Mouse (Mus musculus): ENCODE results near the gene Hipk1.

Gene Hipk1

GRCm38 (mm10) chr3:103751558-103751957 is 39.8 kb downstream of the Hipk1 start:
- H3K36me3 ChIP-seq (ENCODE audit: insufficient read depth, low read length), result peaks cover 90% of the 10 kb centered on the region
- H3K9me3 ChIP-seq (ENCODE audit: low read length), result no peaks in the 10 kb centered on the region
- peaks cover 12% of the 10 kb centered on the region for H3K4me1 ChIP-seq (replicated peaks; ENCODE audit: low read depth, low read length)
- no peak overlapping the region for H3K4me3 ChIP-seq (replicated peaks; ENCODE audit: low read length)
- no peak for TF ChIP-seq POU5F1 (IDR thresholded peaks at IDR 0.05; ENCODE audit: borderline replicate concordance, low read length)
- TF ChIP-seq CTCF (conservative IDR thresholded peaks at IDR 0.05; ENCODE audit: low read length), result no peak
- TF ChIP-seq NANOG (IDR thresholded peaks at IDR 0.05; ENCODE audit: borderline replicate concordance, low read length), result no peak
- H3K27me3 ChIP-seq (ENCODE audit: insufficient read depth, low read length), result no peaks in the 10 kb centered on the region

- no peaks in the 10 kb centered on the region for H3K27me3 ChIP-seq (ENCODE audit: insufficient read depth, low read length)
- peaks cover 89% of the 10 kb centered on the region for H3K36me3 ChIP-seq (ENCODE audit: insufficient read depth, low read length)
- no peaks in the 10 kb centered on the region for H3K9me3 ChIP-seq (ENCODE audit: low read length)
- H3K4me3 ChIP-seq (replicated peaks; ENCODE audit: low read length), result no peak overlapping the region
- H3K4me1 ChIP-seq (replicated peaks; ENCODE audit: low read depth, low read length), result peaks cover 15% of the 10 kb centered on the region
- TF ChIP-seq NANOG (IDR thresholded peaks at IDR 0.05; ENCODE audit: borderline replicate concordance, low read length), result no peak
- TF ChIP-seq POU5F1 (IDR thresholded peaks at IDR 0.05; ENCODE audit: borderline replicate concordance, low read length), result no peak
- TF ChIP-seq CTCF (conservative IDR thresholded peaks at IDR 0.05; ENCODE audit: low read length), result no peak
Measured at GRCm38 (mm10) chr3:103746711-103747110, 44.7 kb downstream of the Hipk1 start.

DNA sequence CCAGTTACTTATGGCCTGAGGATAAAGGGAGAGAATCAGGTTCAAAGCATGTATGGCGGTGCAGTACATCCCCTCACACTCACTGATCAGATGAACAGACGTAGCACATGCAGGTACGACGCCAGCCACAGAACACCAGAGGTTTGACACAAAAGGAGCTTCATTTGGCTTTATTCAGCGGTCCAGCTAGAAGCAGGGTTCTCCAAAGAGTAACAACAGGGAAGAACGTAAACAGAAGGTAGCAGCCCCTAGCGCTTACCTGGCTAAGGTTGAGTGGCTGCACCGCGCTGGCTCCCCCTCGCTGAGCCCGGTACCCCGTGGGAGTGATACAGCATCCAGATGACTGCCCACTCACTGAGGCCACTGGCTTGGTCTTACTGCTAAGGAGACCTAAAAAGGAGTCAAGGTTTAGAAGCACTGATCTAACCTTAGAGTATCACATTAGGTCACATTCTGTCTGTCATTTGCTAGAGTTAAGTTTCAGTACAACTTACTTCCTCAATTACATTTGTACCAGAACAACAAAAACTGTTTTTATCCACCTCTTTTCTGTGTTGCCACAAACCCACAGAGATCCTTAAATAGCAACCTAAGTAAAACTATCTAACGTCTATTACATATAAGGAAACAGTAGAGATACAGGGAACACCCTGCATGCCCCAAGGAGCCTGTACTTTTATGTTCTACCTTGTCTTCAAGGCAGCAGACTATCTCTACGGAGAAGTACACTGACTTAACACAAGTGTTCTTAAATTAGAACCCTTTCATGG is 46.2 kb downstream of the Hipk1 start:
- TF ChIP-seq CTCF (conservative IDR thresholded peaks at IDR 0.05; ENCODE audit: low read length) (no peak), NANOG (IDR thresholded peaks at IDR 0.05; ENCODE audit: borderline replicate concordance, low read length) (no peak), POU5F1 (IDR thresholded peaks at IDR 0.05; ENCODE audit: borderline replicate concordance, low read length) (no peak)
- H3K9me3 ChIP-seq (ENCODE audit: low read length), result no peaks in the 10 kb centered on the region
- H3K4me3 ChIP-seq (replicated peaks; ENCODE audit: low read length), result no peak overlapping the region
- peaks cover 19% of the 10 kb centered on the region for H3K4me1 ChIP-seq (replicated peaks; ENCODE audit: low read depth, low read length)
- no peaks in the 10 kb centered on the region for H3K27me3 ChIP-seq (ENCODE audit: insufficient read depth, low read length)
- H3K36me3 ChIP-seq (ENCODE audit: insufficient read depth, low read length), result peaks cover 84% of the 10 kb centered on the region

DNA sequence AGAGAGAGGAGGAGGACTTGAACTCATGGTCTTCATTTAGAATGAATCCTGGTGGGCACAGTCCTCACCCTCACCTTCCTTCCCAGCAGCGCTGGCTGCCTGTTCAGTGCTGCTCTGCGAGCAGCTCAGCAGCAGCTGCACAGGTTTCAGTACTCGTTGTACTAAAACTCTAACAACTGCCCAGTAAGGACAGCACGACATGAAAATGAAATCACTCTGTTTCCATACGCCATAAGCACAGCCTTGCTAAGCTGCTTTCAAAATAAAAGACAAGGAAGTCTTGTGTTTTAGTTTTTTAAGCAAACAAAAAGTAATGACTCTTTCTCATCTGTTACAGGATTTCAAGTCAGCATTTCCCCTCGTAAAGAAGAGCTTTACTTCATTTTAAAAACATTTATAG is 48.2 kb downstream of the Hipk1 start:
- no peak overlapping the region for H3K4me3 ChIP-seq (replicated peaks; ENCODE audit: low read length)
- peaks cover 22% of the 10 kb centered on the region for H3K4me1 ChIP-seq (replicated peaks; ENCODE audit: low read depth, low read length)
- no peak for TF ChIP-seq CTCF (conservative IDR thresholded peaks at IDR 0.05; ENCODE audit: low read length)
- TF ChIP-seq POU5F1 (IDR thresholded peaks at IDR 0.05; ENCODE audit: borderline replicate concordance, low read length), result no peak
- H3K9me3 ChIP-seq (ENCODE audit: low read length), result no peaks in the 10 kb centered on the region
- H3K36me3 ChIP-seq (ENCODE audit: insufficient read depth, low read length), result peaks cover 64% of the 10 kb centered on the region
- H3K27me3 ChIP-seq (ENCODE audit: insufficient read depth, low read length), result no peaks in the 10 kb centered on the region

GRCm38 (mm10) chr3:103740342-103740741 is 51.0 kb downstream of the Hipk1 start:
- H3K9me3 ChIP-seq (ENCODE audit: low read length), result no peaks in the 10 kb centered on the region
- TF ChIP-seq CTCF (conservative IDR thresholded peaks at IDR 0.05; ENCODE audit: low read length), result no peak
- no peak for TF ChIP-seq POU5F1 (IDR thresholded peaks at IDR 0.05; ENCODE audit: borderline replicate concordance, low read length)
- no peak for TF ChIP-seq NANOG (IDR thresholded peaks at IDR 0.05; ENCODE audit: borderline replicate concordance, low read length)
- peaks cover 35% of the 10 kb centered on the region for H3K36me3 ChIP-seq (ENCODE audit: insufficient read depth, low read length)

GRCm38 (mm10) chr3:103739329-103739728 is 52.0 kb downstream of the Hipk1 start, which contains the start of gene Gm10964:
TSS of gene Gm10964 (plus strand) at chr3:103739366.
- TF ChIP-seq NANOG (IDR thresholded peaks at IDR 0.05; ENCODE audit: borderline replicate concordance, low read length) (no peak), POU5F1 (IDR thresholded peaks at IDR 0.05; ENCODE audit: borderline replicate concordance, low read length) (no peak), CTCF (conservative IDR thresholded peaks at IDR 0.05; ENCODE audit: low read length) (no peak)
- peaks cover 25% of the 10 kb centered on the region for H3K36me3 ChIP-seq (ENCODE audit: insufficient read depth, low read length)
- H3K4me1 ChIP-seq (replicated peaks; ENCODE audit: low read depth, low read length), result peaks cover 52% of the 10 kb centered on the region
- H3K9me3 ChIP-seq (ENCODE audit: low read length), result no peaks in the 10 kb centered on the region
- peaks cover 13% of the 10 kb centered on the region for H3K27me3 ChIP-seq (ENCODE audit: insufficient read depth, low read length)
- 0 out of 2 replicates have a peak within 1 kb of the TSS, but pooled peaks have one; percentile 23 for H3K4me3 ChIP-seq (replicated peaks; ENCODE audit: low read length)

More at GRCm38 (mm10) chr3:103740342-103740741, 51.0 kb downstream of the Hipk1 start:
- H3K4me3 ChIP-seq (replicated peaks; ENCODE audit: low read length), result no peak overlapping the region
- H3K27me3 ChIP-seq (ENCODE audit: insufficient read depth, low read length), result peaks cover 5% of the 10 kb centered on the region; the same call in 1 of the 2 replicates
- peaks cover 51% of the 10 kb centered on the region for H3K4me1 ChIP-seq (replicated peaks; ENCODE audit: low read depth, low read length)

GRCm38 (mm10) chr3:103737778-103738571 is 53.4 kb downstream of the Hipk1 start, which contains the start of gene Olfml3:
TSS of gene Olfml3 (minus strand) at chr3:103738001.
- Histone ChIP-seq H3K4me1 (replicated peaks; ENCODE audit: low read depth, low read length) (peaks cover 60% of the 10 kb centered on the region), H3K4me3 (replicated peaks; ENCODE audit: low read length) (0 out of 2 replicates have a peak within 1 kb of the TSS, but pooled peaks have one; percentile 23), H3K9me3 (ENCODE audit: low read length) (no peaks in the 10 kb centered on the region), H3K27me3 (ENCODE audit: insufficient read depth, low read length) (peaks cover 23% of the 10 kb centered on the region), H3K36me3 (ENCODE audit: insufficient read depth, low read length) (peaks cover 12% of the 10 kb centered on the region)
- TF ChIP-seq POU5F1 (IDR thresholded peaks at IDR 0.05; ENCODE audit: borderline replicate concordance, low read length) (no peak), CTCF (conservative IDR thresholded peaks at IDR 0.05; ENCODE audit: low read length) (peak; percentile 72)

- Histone ChIP-seq H3K36me3 (ENCODE audit: insufficient read depth, low read length) (peaks cover 9% of the 10 kb centered on the region), H3K9me3 (ENCODE audit: low read length) (no peaks in the 10 kb centered on the region), H3K4me3 (replicated peaks; ENCODE audit: low read length) (no peak overlapping the region), H3K4me1 (replicated peaks; ENCODE audit: low read depth, low read length) (peaks cover 64% of the 10 kb centered on the region), H3K27me3 (ENCODE audit: insufficient read depth, low read length) (peaks cover 29% of the 10 kb centered on the region)
- TF ChIP-seq NANOG (IDR thresholded peaks at IDR 0.05; ENCODE audit: borderline replicate concordance, low read length) (no peak), POU5F1 (IDR thresholded peaks at IDR 0.05; ENCODE audit: borderline replicate concordance, low read length) (no peak), CTCF (conservative IDR thresholded peaks at IDR 0.05; ENCODE audit: low read length) (no peak)
Measured at GRCm38 (mm10) chr3:103737061-103737754, 54.2 kb downstream of the Hipk1 start.
